Mouse (Mus musculus) thymus, adult 2 months (tissue): ENCODE measurements at regions not wholly inside any gene's neighbourhood (a gene's known extent, or its start where the extent isn't known, plus 50 kb on each side); places are given as distances from the start of the nearest gene placed in this dataset.

Source experiments
- CTCF ChIP-seq: fragments of 200-500 bp; IDR thresholded peaks from 2 replicates; pipeline ENCODE4 v1.5.1; 2012; ENCODE audit warnings: mild to moderate bottlenecking, control low read depth, low read length, moderate library complexity, borderline replicate concordance; ENCODE audit not compliant: control insufficient read depth, poor library complexity, insufficient read depth; ENCODE audit errors: extremely low read depth
- POLR2A ChIP-seq: fragments of 200-500 bp; IDR thresholded peaks from 2 replicates; pipeline ENCODE4 v1.6.1; 2012; ENCODE audit warnings: mild to moderate bottlenecking, low read length, control low read depth, moderate library complexity; ENCODE audit not compliant: control insufficient read depth, poor library complexity, insufficient read depth; ENCODE audit errors: extremely low read depth

DNA sequence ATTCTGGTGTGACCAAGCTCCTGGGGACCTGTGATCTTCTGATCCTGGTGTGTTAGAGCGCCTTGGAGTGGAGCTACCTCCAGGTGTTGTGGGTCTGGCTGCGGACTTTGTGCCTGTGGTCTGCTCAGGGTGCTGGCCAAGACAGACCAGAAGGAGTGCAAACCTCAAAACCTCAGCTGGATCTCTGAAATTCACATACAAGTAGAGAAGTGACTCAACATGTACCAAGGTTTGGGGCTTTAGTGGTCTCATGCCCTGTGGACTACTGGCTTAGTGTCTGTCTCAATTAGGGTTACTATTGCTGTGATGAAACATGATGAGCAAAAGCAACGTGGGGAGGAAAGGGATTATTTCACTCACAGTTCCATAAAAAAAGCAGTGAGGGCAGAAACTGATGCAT is 182.7 kb upstream of the Ptger4 start:
- TF ChIP-seq CTCF (no peak), POLR2A (no peak)
